Mouse (Mus musculus): Measurements from ENCODE around the gene Fam98c. TPM values are rescaled to one million over a fixed set of nuclear protein-coding genes. Genes with fewer than 3 reads are reported as not detected.

Gene Fam98c
- polyA plus RNA-seq, 1 experiment from 2014 or later, result 32.8 TPM

DNA sequence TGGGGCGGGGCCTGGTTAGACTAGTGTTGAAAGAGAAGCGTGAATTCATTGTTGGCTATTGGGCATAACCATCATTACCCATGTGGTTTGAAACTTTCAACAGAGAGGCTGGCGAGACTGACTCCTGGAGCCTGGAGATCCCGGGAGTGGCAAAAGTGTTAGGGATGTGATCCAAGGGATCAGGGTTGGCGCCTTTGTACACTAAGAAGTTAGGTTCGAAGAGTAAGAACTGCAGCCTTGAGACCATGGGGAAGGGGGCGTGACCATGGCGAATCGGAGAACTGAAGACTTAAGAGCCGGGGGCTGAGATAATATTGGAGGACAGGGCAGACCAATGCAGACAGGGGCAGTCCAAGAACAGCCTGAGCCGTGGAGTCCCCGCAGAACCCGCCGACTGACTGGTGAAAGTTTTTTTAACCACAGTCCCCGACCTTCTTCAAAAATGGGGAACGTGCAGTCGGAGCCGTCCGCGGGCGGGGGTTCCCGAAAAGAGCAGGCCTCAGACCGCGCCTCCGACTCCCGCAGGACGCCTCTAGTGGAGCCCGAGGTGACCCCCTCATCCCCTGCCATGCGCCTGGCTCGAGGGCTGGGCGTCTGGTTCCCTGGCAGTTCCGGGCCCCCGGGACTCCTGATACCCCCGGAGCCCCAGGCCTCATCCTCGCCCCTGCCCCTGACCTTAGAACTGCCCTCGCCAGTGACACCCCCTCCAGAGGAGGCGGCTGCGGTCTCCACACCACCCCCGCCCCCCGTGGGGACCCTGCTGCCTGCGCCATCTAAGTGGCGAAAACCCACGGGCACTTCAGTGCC lies 14.9 kb upstream of the Fam98c start:
- 1% methylated on average over 42 of the region's 43 CpGs for WGBS
- Histone ChIP-seq H3K27me3 (ENCODE audit: control insufficient read depth, insufficient read depth, low read length) (no peaks in the 10 kb centered on the region), H3K4me3 (ENCODE audit: low read depth, low read length) (peak overlapping the region; percentile 54), H3K27ac (replicated peaks) (no peak overlapping the region), H3K9ac (ENCODE audit: low read length) (peak overlapping the region; percentile 55), H3K4me1 (replicated peaks; ENCODE audit: control insufficient read depth, insufficient read depth) (peaks cover 6% of the 10 kb centered on the region; the same call in 1 of the 2 replicates), H3K36me3 (ENCODE audit: control insufficient read depth, insufficient read depth, low read length) (peaks cover 19% of the 10 kb centered on the region), H3K9me3 (ENCODE audit: control insufficient read depth, low read length) (no peaks in the 10 kb centered on the region), H3K4me2 (replicated peaks; ENCODE audit: low read depth) (peak overlapping the region; percentile 72)
- DNase-seq (ENCODE audit: low spot score), result peak; percentile 26
- TF ChIP-seq EP300 (optimal IDR thresholded peaks at IDR 0.05), result no peak
- no peak for ATAC-seq (ENCODE audit: low FRiP score, low TSS enrichment)

DNA sequence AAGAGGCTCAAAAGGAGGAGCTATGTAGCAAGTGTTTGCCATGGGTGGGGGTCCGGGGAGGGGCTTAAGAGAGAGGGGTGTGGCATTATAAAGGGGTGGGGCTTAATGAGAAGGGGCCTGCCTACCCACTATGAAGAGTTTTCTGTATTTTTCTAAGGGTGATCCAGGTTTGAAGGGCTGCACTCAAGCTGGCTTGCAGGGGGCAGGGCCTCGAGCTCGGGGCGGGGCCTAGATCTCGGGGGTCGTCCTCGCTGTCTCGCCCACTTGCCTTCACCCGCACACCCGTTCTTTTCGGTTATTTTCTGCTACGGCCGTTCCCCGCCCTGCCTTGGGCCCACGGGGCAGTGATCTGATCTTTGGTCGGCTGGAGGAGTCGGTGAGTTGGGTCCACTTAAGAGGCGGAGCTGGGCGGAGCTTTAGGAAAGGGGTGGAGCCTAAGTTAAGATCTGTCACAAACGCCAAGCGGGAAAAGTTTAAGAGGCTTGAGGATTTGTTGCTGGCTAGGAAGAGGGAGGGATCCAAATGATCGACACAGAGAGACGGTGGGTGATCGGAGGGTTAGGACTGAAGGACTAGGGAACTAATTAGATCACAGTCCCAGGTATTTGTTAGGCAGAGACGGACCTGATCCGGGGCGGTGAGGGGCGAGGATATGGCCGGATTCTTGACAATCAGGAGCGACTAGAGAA lies 14.2 kb upstream of the Fam98c start, which contains the start of the genes Ggn and Spred3:
Gene Ggn (plus strand): TSS at position 145 of the 689 bp plus-strand sequence.
Gene Spred3 (minus strand): TSS at position 346 of the 689 bp plus-strand sequence.
- Histone ChIP-seq H3K27ac (replicated peaks) (peak within 1 kb of the TSS; percentile 79), H3K4me2 (replicated peaks; ENCODE audit: low read depth) (peak within 1 kb of the TSS; percentile 72), H3K4me3 (ENCODE audit: low read depth, low read length) (peak within 1 kb of the TSS; percentile 54), H3K36me3 (ENCODE audit: control insufficient read depth, insufficient read depth, low read length) (peaks cover 12% of the 10 kb centered on the region), H3K9me3 (ENCODE audit: control insufficient read depth, low read length) (no peaks in the 10 kb centered on the region), H3K4me1 (replicated peaks; ENCODE audit: control insufficient read depth, insufficient read depth) (peaks cover 6% of the 10 kb centered on the region; the same call in 1 of the 2 replicates), H3K9ac (ENCODE audit: low read length) (peak within 1 kb of the TSS; percentile 55), H3K27me3 (ENCODE audit: control insufficient read depth, insufficient read depth, low read length) (no peaks in the 10 kb centered on the region)
- peak; percentile 82 for DNase-seq (ENCODE audit: low spot score)
- TF ChIP-seq CTCF (IDR thresholded peaks at IDR 0.05; ENCODE audit: low read depth) (0 out of 2 replicates have a peak, but pooled peaks have one; percentile 10), EP300 (optimal IDR thresholded peaks at IDR 0.05) (no peak)
- under 1% methylated on average over 30 of the region's 30 CpGs for WGBS
- ATAC-seq (ENCODE audit: low FRiP score, low TSS enrichment), result peak; percentile 67

DNA sequence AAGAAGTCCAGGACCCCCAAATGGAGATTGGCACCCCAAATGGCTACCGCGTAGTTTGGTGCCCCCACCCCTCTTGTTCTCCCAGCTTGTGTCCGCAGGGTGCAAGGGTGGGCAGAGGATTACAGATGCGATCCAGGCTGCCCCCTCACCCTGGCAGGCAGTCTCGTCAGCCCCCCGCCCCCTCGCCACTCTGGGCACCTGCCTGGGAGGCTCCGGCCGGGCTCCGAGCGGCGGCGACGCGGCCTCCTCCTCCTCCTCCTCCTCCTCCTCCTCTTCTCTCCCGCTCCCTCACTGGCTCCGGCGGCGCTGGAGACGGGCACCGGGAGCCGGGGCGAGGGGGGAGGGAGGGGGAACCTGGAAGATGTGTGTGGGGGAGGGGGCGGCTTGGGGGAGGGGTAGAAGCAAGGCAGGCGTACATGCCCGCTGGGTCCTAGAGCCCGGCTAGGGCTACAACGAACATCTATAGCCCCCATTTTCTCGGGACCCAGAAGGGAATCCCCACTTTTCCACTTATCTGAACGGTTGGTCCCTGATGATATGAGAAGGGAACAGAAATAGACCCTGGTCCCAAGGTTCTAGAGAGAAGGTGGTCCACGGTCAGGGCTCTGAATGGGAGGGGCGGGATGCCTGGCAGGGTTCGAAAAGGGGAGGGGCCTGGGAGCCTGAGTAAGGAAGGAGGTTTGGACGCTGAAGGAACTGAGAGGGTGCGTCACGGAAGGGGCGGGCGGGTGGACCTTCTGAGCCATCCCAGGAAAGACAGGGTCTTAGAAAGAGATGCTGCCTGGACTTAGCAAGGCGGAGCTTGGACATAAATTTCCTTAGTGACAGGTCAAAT lies 13.4 kb upstream of the Fam98c start:
- ATAC-seq (ENCODE audit: low FRiP score, low TSS enrichment) (peak; percentile 76), DNase-seq (ENCODE audit: low spot score) (peak; percentile 72)
- peaks cover 6% of the 10 kb centered on the region; the same call in 1 of the 2 replicates for H3K4me1 ChIP-seq (replicated peaks; ENCODE audit: control insufficient read depth, insufficient read depth)
- peak overlapping the region; percentile 54 for H3K4me3 ChIP-seq (ENCODE audit: low read depth, low read length)
- peak overlapping the region; percentile 79; the same call in 1 of the 2 replicates for H3K27ac ChIP-seq (replicated peaks)
- under 1% methylated on average over 24 of the region's 39 CpGs for WGBS
- H3K9ac ChIP-seq (ENCODE audit: low read length), result peak overlapping the region; percentile 52
- H3K4me2 ChIP-seq (replicated peaks; ENCODE audit: low read depth), result peak overlapping the region; percentile 72
- TF ChIP-seq CTCF (IDR thresholded peaks at IDR 0.05; ENCODE audit: low read depth), result no peak
- no peaks in the 10 kb centered on the region for H3K27me3 ChIP-seq (ENCODE audit: control insufficient read depth, insufficient read depth, low read length)
- peaks cover 5% of the 10 kb centered on the region for H3K36me3 ChIP-seq (ENCODE audit: control insufficient read depth, insufficient read depth, low read length)
- no peaks in the 10 kb centered on the region for H3K9me3 ChIP-seq (ENCODE audit: control insufficient read depth, low read length)

DNA sequence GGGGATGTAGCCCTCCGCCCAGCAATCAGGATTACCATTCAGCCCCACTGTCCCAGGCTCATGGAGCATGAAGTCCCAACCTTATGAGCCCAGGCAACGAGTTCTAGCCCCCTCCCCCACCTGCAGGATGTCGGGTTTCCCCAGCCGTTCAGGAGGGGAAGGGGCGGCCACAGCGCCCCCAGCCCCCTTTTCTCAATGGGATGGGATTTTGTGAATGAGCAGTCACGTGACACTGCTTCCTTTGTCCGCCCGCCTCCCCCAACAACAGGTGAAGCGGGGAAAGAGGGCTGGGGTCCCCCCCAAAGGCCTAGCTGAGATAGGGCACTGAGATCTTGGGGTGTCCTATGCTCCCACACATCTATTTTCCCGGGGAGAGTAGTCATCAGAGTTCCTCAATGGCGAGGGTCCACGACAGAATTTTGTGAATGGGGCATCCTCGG lies 12.8 kb upstream of the Fam98c start:
- no peak for ATAC-seq (ENCODE audit: low FRiP score, low TSS enrichment)
- DNase-seq (ENCODE audit: low spot score), result no peak
- Histone ChIP-seq H3K9me3 (ENCODE audit: control insufficient read depth, low read length) (no peaks in the 10 kb centered on the region), H3K27me3 (ENCODE audit: control insufficient read depth, insufficient read depth, low read length) (no peaks in the 10 kb centered on the region), H3K27ac (replicated peaks) (no peak overlapping the region), H3K4me1 (replicated peaks; ENCODE audit: control insufficient read depth, insufficient read depth) (peaks cover 6% of the 10 kb centered on the region; the same call in 1 of the 2 replicates), H3K4me2 (replicated peaks; ENCODE audit: low read depth) (peak overlapping the region; percentile 72), H3K9ac (ENCODE audit: low read length) (peak overlapping the region; percentile 52), H3K4me3 (ENCODE audit: low read depth, low read length) (peak overlapping the region; percentile 54), H3K36me3 (ENCODE audit: control insufficient read depth, insufficient read depth, low read length) (peaks cover 3% of the 10 kb centered on the region)
- no peak for TF ChIP-seq EP300 (optimal IDR thresholded peaks at IDR 0.05)
- no peak for TF ChIP-seq CTCF (IDR thresholded peaks at IDR 0.05; ENCODE audit: low read depth)
- WGBS, result 1% methylated on average over 14 of the region's 14 CpGs

DNA sequence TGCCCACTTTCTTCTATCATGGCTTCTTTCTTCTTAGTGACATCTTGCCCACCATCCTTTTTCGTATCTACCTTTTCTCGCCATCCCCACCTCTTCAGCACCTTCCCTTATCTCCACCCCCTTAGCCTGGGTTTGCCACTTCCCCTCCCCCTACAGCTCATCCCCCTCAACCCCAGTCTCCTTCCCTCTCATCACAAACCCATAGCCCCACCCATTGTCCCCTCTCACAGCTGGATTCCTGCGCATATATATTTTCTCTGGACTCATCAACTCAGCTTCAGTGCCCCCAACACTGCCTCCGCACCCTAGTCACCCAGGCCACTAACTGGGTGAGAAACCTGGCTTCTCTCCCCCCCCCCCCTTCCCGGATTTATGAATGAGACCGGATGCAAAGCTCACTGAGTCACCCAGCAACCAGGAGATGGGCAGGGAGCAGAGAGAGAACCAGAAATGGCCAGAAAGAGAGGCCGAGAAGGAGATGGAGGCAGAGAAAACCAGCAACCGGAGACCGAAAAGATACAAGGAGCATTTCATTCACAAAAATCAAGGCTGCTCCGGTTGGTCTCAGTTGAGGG lies 12.2 kb upstream of the Fam98c start:
- Histone ChIP-seq H3K9ac (ENCODE audit: low read length) (no peak overlapping the region), H3K4me1 (replicated peaks; ENCODE audit: control insufficient read depth, insufficient read depth) (peaks cover 6% of the 10 kb centered on the region; the same call in 1 of the 2 replicates), H3K9me3 (ENCODE audit: control insufficient read depth, low read length) (no peaks in the 10 kb centered on the region), H3K4me3 (ENCODE audit: low read depth, low read length) (peak overlapping the region; percentile 54; the same call in 1 of the 2 replicates), H3K36me3 (ENCODE audit: control insufficient read depth, insufficient read depth, low read length) (no peaks in the 10 kb centered on the region; the same call in 1 of the 2 replicates), H3K4me2 (replicated peaks; ENCODE audit: low read depth) (peak overlapping the region; percentile 72; the same call in 1 of the 2 replicates), H3K27me3 (ENCODE audit: control insufficient read depth, insufficient read depth, low read length) (no peaks in the 10 kb centered on the region), H3K27ac (replicated peaks) (no peak overlapping the region)
- WGBS, result 19% methylated on average over 10 of the region's 10 CpGs
- TF ChIP-seq EP300 (optimal IDR thresholded peaks at IDR 0.05), result no peak
- no peak for TF ChIP-seq CTCF (IDR thresholded peaks at IDR 0.05; ENCODE audit: low read depth)
- ATAC-seq (ENCODE audit: low FRiP score, low TSS enrichment) (no peak), DNase-seq (ENCODE audit: low spot score) (no peak)

Data from stomach, postnatal 0 days (tissue).